Mouse (Mus musculus) ovary, adult 18-20 months (tissue): ENCODE results near the gene Hc.

Source experiments
- DNase-seq: peaks from one replicate; pipeline ENCODE4 v3.0.0; 2022; ENCODE audit warnings: low spot score, mixed read lengths

Hc gene

GRCm38 (mm10) chr2:34976945-34977658 is 84.1 kb downstream of the Hc start:
- no peak for DNase-seq

GRCm38 (mm10) chr2:34976447-34976846 is 84.8 kb downstream of the Hc start:
- DNase-seq: no peak

GRCm38 (mm10) chr2:34973087-34973486 is 88.2 kb downstream of the Hc start:
- no peak for DNase-seq

- DNase-seq: no peak
Observed at GRCm38 (mm10) chr2:34971080-34971888, 90.0 kb downstream of the Hc start.

- no peak for DNase-seq
Observed at GRCm38 (mm10) chr2:34970092-34970750, 91.0 kb downstream of the Hc start.

GRCm38 (mm10) chr2:34969166-34969565 is 92.1 kb downstream of the Hc start:
- peak; percentile 63 for DNase-seq

GRCm38 (mm10) chr2:34966243-34966934 is 94.8 kb downstream of the Hc start:
- DNase-seq: no peak

GRCm38 (mm10) chr2:34965806-34966205 is 95.4 kb downstream of the Hc start:
- no peak for DNase-seq

GRCm38 (mm10) chr2:34965293-34965692 is 95.9 kb downstream of the Hc start:
- no peak for DNase-seq

GRCm38 (mm10) chr2:34964651-34965050 is 96.6 kb downstream of the Hc start:
- DNase-seq: no peak

- no peak for DNase-seq
Observed at GRCm38 (mm10) chr2:34964230-34964629, 97.0 kb downstream of the Hc start.

GRCm38 (mm10) chr2:34963371-34963956 is 97.8 kb downstream of the Hc start:
- no peak for DNase-seq

- no peak for DNase-seq
Observed at GRCm38 (mm10) chr2:34962893-34963292, 98.3 kb downstream of the Hc start.

- no peak for DNase-seq
Observed at GRCm38 (mm10) chr2:34962211-34962610, 99.0 kb downstream of the Hc start.

- peak; percentile 52 for DNase-seq
Observed at GRCm38 (mm10) chr2:34961481-34962036, 99.7 kb downstream of the Hc start, which contains the start of gene Traf1. Gene Traf1 (minus strand): TSS chr2:34961772.

GRCm38 (mm10) chr2:34960966-34961365 is 100.3 kb downstream of the Hc start:
- no peak for DNase-seq

GRCm38 (mm10) chr2:34960466-34960865 is 100.8 kb downstream of the Hc start:
- DNase-seq: no peak

- no peak for DNase-seq
Observed at GRCm38 (mm10) chr2:34958582-34958981, 102.7 kb downstream of the Hc start.

- no peak for DNase-seq
Observed at GRCm38 (mm10) chr2:34958036-34958435, 103.2 kb downstream of the Hc start.

GRCm38 (mm10) chr2:34957405-34957804 is 103.8 kb downstream of the Hc start:
- DNase-seq: no peak

- no peak for DNase-seq
Observed at GRCm38 (mm10) chr2:34956941-34957340, 104.3 kb downstream of the Hc start.
